Mouse (Mus musculus) liver, adult 2 months (tissue): ENCODE measurements around the gene Wasl. TPM values are rescaled to one million over a fixed set of nuclear protein-coding genes. Genes with fewer than 3 reads are reported as not detected.
A peak's percentile ranks its signal among the peaks of the same experiment; 100 is the strongest.

ENCODE experiments used
- DNase-seq: peaks from one replicate; pipeline ENCODE4 v3.0.0-alpha.2; 2011; ENCODE audit warnings: low read depth, low spot score; ENCODE audit errors: extremely low read depth
- H3K27ac ChIP-seq: fragments of 200-500 bp; replicated peaks from 2 replicates; pipeline ENCODE4 v1.5.1; 2012; ENCODE audit warnings: low read depth, mild to moderate bottlenecking, control low read depth, inconsistent platforms, low read length; ENCODE audit not compliant: insufficient read depth
- H3K27me3 ChIP-seq: fragments of 200-500 bp; 2 replicates; pipeline ENCODE4 v1.6.1; 2012; ENCODE audit warnings: mild to moderate bottlenecking, moderate library complexity, low read length, inconsistent platforms; ENCODE audit not compliant: control insufficient read depth, insufficient read depth
- H3K36me3 ChIP-seq: fragments of 200-500 bp; 2 replicates; pipeline ENCODE4 v1.6.1; 2012; ENCODE audit warnings: low read length, inconsistent platforms; ENCODE audit not compliant: control insufficient read depth, insufficient read depth
- H3K4me1 ChIP-seq: fragments of 200-500 bp; 2 replicates; pipeline ENCODE4 v1.6.1; 2011; ENCODE audit warnings: low read length; ENCODE audit not compliant: control insufficient read depth, insufficient read depth
- H3K4me3 ChIP-seq: fragments of 200-500 bp; 2 replicates; pipeline ENCODE4 v1.5.1; 2011; ENCODE audit warnings: low read depth, mild to moderate bottlenecking, control low read depth, low read length, moderate library complexity; ENCODE audit not compliant: insufficient read depth
- H3K79me2 ChIP-seq: fragments of 200-500 bp; 2 replicates; pipeline ENCODE4 v1.6.1; 2012; ENCODE audit warnings: inconsistent platforms, mild to moderate bottlenecking, low read length, moderate library complexity; ENCODE audit not compliant: control insufficient read depth, insufficient read depth
- H3K9ac ChIP-seq: fragments of 200-500 bp; 2 replicates; pipeline ENCODE4 v1.6.1; 2012; ENCODE audit warnings: low read depth, mild to moderate bottlenecking, control low read depth, inconsistent platforms, low read length
- CTCF ChIP-seq: fragments of 200-500 bp; IDR thresholded peaks from 2 replicates; pipeline ENCODE4 v1.5.1; 2011; ENCODE audit warnings: low read depth, low read length, control low read depth
- POLR2A ChIP-seq: fragments of 200-500 bp; IDR thresholded peaks from 2 replicates; pipeline ENCODE4 v1.6.1; 2011; ENCODE audit warnings: low read length, control low read depth; ENCODE audit not compliant: insufficient read depth; ENCODE audit errors: extremely low read depth
- WGBS: fragments of 180-500 bp; shearing (Covaris S2); methylation state at CpG from one replicate; pipeline ENCODE4 v1.1.7; 2018; 5-methylcytosine and 5-hydroxymethylcytosine counted together
- polyA plus RNA-seq: library from polyadenylated mRNA; depleted of rRNA; stranded (reverse); fragments of >200 nt; gene quantifications from 2 replicates; pipeline ENCODE4 v1.2.3, GENCODE M21; 2012
- total RNA-seq: library from RNA; depleted of rRNA; stranded (reverse); fragments of >200 nt; gene quantifications from 2 replicates; pipeline ENCODE4 v1.2.3, GENCODE M21; 2014

The Wasl gene
- total and polyA plus RNA-seq, 2 experiments: 29.4 to 36.9 TPM

GRCm38 (mm10) chr6:24597500-24597899 is 67.3 kb downstream of the Wasl start, which contains the start of gene Lmod2:
Gene Lmod2 (plus strand): TSS chr6:24597762.
- no peaks in the 10 kb centered on the region for H3K79me2 ChIP-seq
- TF ChIP-seq CTCF: no peak
- TF ChIP-seq POLR2A: no peak
- DNase-seq: no peak
- H3K4me3 ChIP-seq: no peak within 1 kb of the TSS
- no peaks in the 10 kb centered on the region for H3K36me3 ChIP-seq
- H3K9ac ChIP-seq: no peak within 1 kb of the TSS
- no peak within 1 kb of the TSS for H3K27ac ChIP-seq
- peaks cover 8% of the 10 kb centered on the region; the same call in 1 of the 2 replicates for H3K4me1 ChIP-seq
- 92% methylated on average over 10 of the region's 10 CpGs for WGBS
- no peaks in the 10 kb centered on the region for H3K27me3 ChIP-seq

- TF ChIP-seq POLR2A (no peak), CTCF (no peak)
- no peak overlapping the region for H3K9ac ChIP-seq
- H3K27ac ChIP-seq: no peak overlapping the region
- no peaks in the 10 kb centered on the region for H3K27me3 ChIP-seq
- H3K4me3 ChIP-seq: no peak overlapping the region
- no peaks in the 10 kb centered on the region; the same call in 1 of the 2 replicates for H3K4me1 ChIP-seq
- no peak for DNase-seq
- H3K79me2 ChIP-seq: no peaks in the 10 kb centered on the region
- 59% methylated on average over 10 of the region's 10 CpGs for WGBS
- H3K36me3 ChIP-seq: no peaks in the 10 kb centered on the region
These were observed 73.1 kb downstream of the Wasl start for GRCm38 (mm10) chr6:24591525-24592218.

- Histone ChIP-seq H3K27me3 (no peaks in the 10 kb centered on the region), H3K4me1 (no peaks in the 10 kb centered on the region; the same call in 1 of the 2 replicates), H3K4me3 (no peak overlapping the region), H3K9ac (no peak overlapping the region), H3K79me2 (no peaks in the 10 kb centered on the region), H3K36me3 (no peaks in the 10 kb centered on the region), H3K27ac (no peak overlapping the region)
- WGBS: 96% methylated on average over 5 of the region's 5 CpGs
- TF ChIP-seq POLR2A (no peak), CTCF (no peak)
- no peak for DNase-seq
These were observed 74.5 kb downstream of the Wasl start for GRCm38 (mm10) chr6:24590282-24590681.

GRCm38 (mm10) chr6:24586885-24587284 is 77.9 kb downstream of the Wasl start:
- Histone ChIP-seq H3K4me1 (no peaks in the 10 kb centered on the region; the same call in 1 of the 2 replicates), H3K79me2 (no peaks in the 10 kb centered on the region), H3K36me3 (no peaks in the 10 kb centered on the region), H3K27me3 (no peaks in the 10 kb centered on the region), H3K9ac (no peak overlapping the region), H3K27ac (no peak overlapping the region), H3K4me3 (no peak overlapping the region)
- DNase-seq: no peak
- WGBS: 62% methylated on average over 3 of the region's 3 CpGs
- TF ChIP-seq POLR2A: no peak
- no peak for TF ChIP-seq CTCF

GRCm38 (mm10) chr6:24585431-24586310 is 79.1 kb downstream of the Wasl start:
- no peaks in the 10 kb centered on the region for H3K27me3 ChIP-seq
- no peak overlapping the region for H3K9ac ChIP-seq
- H3K27ac ChIP-seq: peak overlapping the region; percentile 39
- H3K4me3 ChIP-seq: no peak overlapping the region
- H3K79me2 ChIP-seq: no peaks in the 10 kb centered on the region
- 59% methylated on average over 10 of the region's 10 CpGs for WGBS
- H3K4me1 ChIP-seq: no peaks in the 10 kb centered on the region; the same call in 1 of the 2 replicates
- DNase-seq: no peak
- TF ChIP-seq CTCF (no peak), POLR2A (no peak)
- H3K36me3 ChIP-seq: no peaks in the 10 kb centered on the region

GRCm38 (mm10) chr6:24583456-24583855 is 81.4 kb downstream of the Wasl start:
- no peak for TF ChIP-seq CTCF
- no peak for TF ChIP-seq POLR2A
- H3K4me1 ChIP-seq: no peaks in the 10 kb centered on the region; the same call in 1 of the 2 replicates
- H3K36me3 ChIP-seq: no peaks in the 10 kb centered on the region
- H3K27ac ChIP-seq: no peak overlapping the region
- H3K9ac ChIP-seq: no peak overlapping the region
- no peak overlapping the region for H3K4me3 ChIP-seq
- no peaks in the 10 kb centered on the region for H3K79me2 ChIP-seq
- WGBS: 82% methylated on average over 3 of the region's 3 CpGs
- no peaks in the 10 kb centered on the region for H3K27me3 ChIP-seq
- DNase-seq: no peak
